9 mouse cellular contexts compared by ENCODE assay signal in the genomic region with DNA sequence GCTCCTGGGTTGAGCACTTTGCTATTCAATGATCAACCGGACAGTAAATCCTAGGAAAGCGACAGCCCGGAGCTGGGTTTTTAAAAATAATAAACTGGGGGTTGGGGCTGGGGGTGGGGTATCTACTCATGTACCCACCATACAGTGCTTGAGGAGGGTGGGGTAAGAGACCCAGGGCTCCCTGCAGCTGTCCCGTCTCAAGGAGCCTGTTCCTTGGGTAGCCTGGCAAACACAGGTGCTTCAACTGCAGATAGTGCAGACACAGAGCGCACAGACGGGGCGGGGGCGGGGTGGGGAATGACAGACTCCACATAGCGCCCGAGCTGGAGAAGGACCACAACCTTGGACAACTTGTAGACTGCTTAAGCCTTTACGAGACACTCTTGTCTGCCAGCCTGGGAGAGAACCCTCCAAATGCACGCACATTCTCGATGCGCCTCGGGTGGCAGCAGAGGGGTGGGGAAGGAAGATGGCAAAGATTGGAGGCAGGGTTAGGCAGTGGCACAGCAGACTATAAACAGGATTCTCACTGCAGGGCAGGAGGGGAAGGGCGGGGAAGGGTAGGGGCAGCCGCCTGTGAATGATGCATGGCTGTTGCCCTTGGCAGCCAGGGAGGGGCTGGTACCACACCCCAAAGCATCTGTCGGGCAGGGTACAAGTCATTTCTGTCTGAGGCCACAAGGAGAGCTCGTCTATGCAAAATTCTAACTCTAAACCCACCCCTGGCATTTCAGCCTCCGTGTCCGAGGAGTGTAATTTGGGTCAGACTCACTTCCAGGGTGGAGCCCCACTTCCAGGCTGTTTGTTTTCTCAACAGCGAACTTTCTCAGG. TPM values are rescaled to one million over a fixed set of nuclear protein-coding genes. Genes with fewer than 3 reads are reported as not detected.
DNase-seq lines count a peak whose midpoint lies in the region; ATAC-seq and TF ChIP-seq lines count a peak whose summit lies in the region.
"Had no signal": no experiment of that assay in that cellular context is flagged by ENCODE, and none has a peak within 500 bp of the region (broad histone marks: within the 10 kb centered on the region; RNA-seq: fewer than 3 reads in every experiment).

No protein-coding gene starts in this region.

- H3K27me3 ChIP-seq in forebrain, embryonic 11.5 days (ENCODE audit: control insufficient read depth, insufficient read depth, low read length): no peaks in the 10 kb centered on the region
- no peaks in the 10 kb centered on the region for H3K27me3 ChIP-seq in forebrain, embryonic 16.5 days (replicated peaks; ENCODE audit: control insufficient read depth, insufficient read depth, low read length)
- H3K27me3 ChIP-seq in hindbrain, embryonic 15.5 days: no peaks in the 10 kb centered on the region
- no peaks in the 10 kb centered on the region for H3K27me3 ChIP-seq in lung, embryonic 14.5 days (ENCODE audit: insufficient read depth, low read length)
- H3K27me3 ChIP-seq in spleen, adult 2 months (ENCODE audit: control insufficient read depth, insufficient read depth, low read length): no peaks in the 10 kb centered on the region
- H3K27me3 ChIP-seq: CH12.LX had no signal

- no peak overlapping the region for H3K4me2 ChIP-seq in forebrain, embryonic 11.5 days (ENCODE audit: low read depth, low read length, severe bottlenecking)
- H3K4me2 ChIP-seq in forebrain, embryonic 16.5 days (ENCODE audit: low read length): no peak overlapping the region
- no peak overlapping the region for H3K4me2 ChIP-seq in hindbrain, embryonic 15.5 days
- 0 out of 2 replicates have a peak overlapping the region, but pooled peaks have one; percentile 1 for H3K4me2 ChIP-seq in lung, embryonic 14.5 days

- H3K36me3 ChIP-seq in forebrain, embryonic 11.5 days (ENCODE audit: control insufficient read depth, insufficient read depth, low read length): no peaks in the 10 kb centered on the region
- no peaks in the 10 kb centered on the region for H3K36me3 ChIP-seq in forebrain, embryonic 16.5 days (ENCODE audit: control insufficient read depth, insufficient read depth)
- no peaks in the 10 kb centered on the region for H3K36me3 ChIP-seq in hindbrain, embryonic 15.5 days
- H3K36me3 ChIP-seq in lung, embryonic 14.5 days (ENCODE audit: insufficient read depth): peaks cover 19% of the 10 kb centered on the region; the same call in 1 of the 2 replicates
- H3K36me3 ChIP-seq in spleen, adult 2 months (ENCODE audit: control insufficient read depth, insufficient read depth, low read length): peaks cover 12% of the 10 kb centered on the region

- H3K9me3 ChIP-seq in forebrain, embryonic 11.5 days (ENCODE audit: control insufficient read depth, low read length): no peaks in the 10 kb centered on the region
- H3K9me3 ChIP-seq in forebrain, embryonic 16.5 days (ENCODE audit: control insufficient read depth, low read length): no peaks in the 10 kb centered on the region
- no peaks in the 10 kb centered on the region for H3K9me3 ChIP-seq in hindbrain, embryonic 15.5 days
- no peaks in the 10 kb centered on the region for H3K9me3 ChIP-seq in lung, embryonic 14.5 days (ENCODE audit: low read depth, low read length)

- H3K9ac ChIP-seq in forebrain, embryonic 11.5 days (ENCODE audit: low read length): no peak overlapping the region
- H3K9ac ChIP-seq in forebrain, embryonic 16.5 days (replicated peaks; ENCODE audit: low read depth, low read length): no peak overlapping the region
- no peak overlapping the region for H3K9ac ChIP-seq in hindbrain, embryonic 15.5 days
- H3K9ac ChIP-seq in lung, embryonic 14.5 days: no peak overlapping the region

- H3K27ac ChIP-seq in forebrain, embryonic 11.5 days (ENCODE audit: low read depth, low read length): no peak overlapping the region
- no peak overlapping the region for H3K27ac ChIP-seq in forebrain, embryonic 16.5 days (ENCODE audit: low read length)
- no peak overlapping the region for H3K27ac ChIP-seq in hindbrain, embryonic 15.5 days (replicated peaks)
- peak overlapping the region; percentile 49; the same call in 1 of the 2 replicates for H3K27ac ChIP-seq in lung, embryonic 14.5 days (ENCODE audit: low read depth)
- H3K27ac ChIP-seq in spleen, adult 2 months (ENCODE audit: insufficient read depth, low read length): peak overlapping the region; percentile 89

- TF ChIP-seq POLR2A in spleen, adult 2 months (IDR thresholded peaks at IDR 0.05; ENCODE audit: low read depth, low read length): 0 out of 2 replicates have a peak, but pooled peaks have one; percentile 5

- H3K4me3 ChIP-seq in forebrain, embryonic 11.5 days (ENCODE audit: low read depth, low read length): no peak overlapping the region
- H3K4me3 ChIP-seq in forebrain, embryonic 16.5 days (replicated peaks; ENCODE audit: low read length): no peak overlapping the region
- no peak overlapping the region for H3K4me3 ChIP-seq in hindbrain, embryonic 15.5 days
- H3K4me3 ChIP-seq in lung, embryonic 14.5 days (ENCODE audit: low read depth, low read length): no peak overlapping the region
- H3K4me3 ChIP-seq in spleen, adult 2 months (ENCODE audit: extremely low read depth, insufficient read depth, insufficient read length): no peak overlapping the region

- no peak for DNase-seq in forebrain, embryonic 11.5 days (ENCODE audit: low spot score)
- DNase-seq in lung, embryonic 14.5 days: no peak
- DNase-seq in spleen, adult 2 months (ENCODE audit: low read depth in 1 of 2, low spot score in 2 of 2): peak; percentile 70 to 78
- DNase-seq in right cerebral cortex, postnatal 25 days: no peak
- no peak for DNase-seq in adrenal gland, adult 18-20 months (ENCODE audit: low spot score in 2 of 2)

- 80% methylated on average over 22 of the region's 22 CpGs for WGBS in forebrain, embryonic 11.5 days
- WGBS in forebrain, embryonic 16.5 days: 69% methylated on average over 22 of the region's 22 CpGs
- 56% methylated on average over 22 of the region's 22 CpGs for WGBS in hindbrain, embryonic 15.5 days
- 30% methylated on average over 22 of the region's 22 CpGs for WGBS in lung, embryonic 14.5 days
- WGBS in spleen, adult 2 months: 43% methylated on average over 22 of the region's 22 CpGs

- peak; percentile 28 for TF ChIP-seq CTCF in lung, embryonic 14.5 days (IDR thresholded peaks at IDR 0.05; ENCODE audit: low read depth)
- TF ChIP-seq CTCF in spleen, adult 2 months (IDR thresholded peaks at IDR 0.05; ENCODE audit: extremely low read depth, insufficient read depth, insufficient read length, insufficient replicate concordance): peak; percentile 10; the same call in 1 of the 2 replicates

- 0 out of 2 replicates have a peak, but pooled peaks have one; percentile 22 for ATAC-seq in forebrain, embryonic 11.5 days (replicated peaks; ENCODE audit: low FRiP score)
- ATAC-seq in forebrain, embryonic 16.5 days: no peak
- peak; percentile 95 for ATAC-seq in CD4-positive, CD25-positive, alpha-beta regulatory T cell, adult 4 months
- ATAC-seq in hindbrain, embryonic 15.5 days (ENCODE audit: low FRiP score, low read depth): peak; percentile 15; the same call in 1 of the 2 replicates
- ATAC-seq in lung, embryonic 14.5 days (ENCODE audit: insufficient read depth): peak; percentile 59

- H3K4me1 ChIP-seq in forebrain, embryonic 11.5 days (replicated peaks; ENCODE audit: control insufficient read depth, insufficient read depth, low read length): peaks cover 8% of the 10 kb centered on the region; the same call in 1 of the 2 replicates
- peaks cover 15% of the 10 kb centered on the region for H3K4me1 ChIP-seq in forebrain, embryonic 16.5 days (replicated peaks; ENCODE audit: control insufficient read depth, insufficient read depth, low read length)
- H3K4me1 ChIP-seq in hindbrain, embryonic 15.5 days (replicated peaks): peaks cover 44% of the 10 kb centered on the region
- H3K4me1 ChIP-seq in lung, embryonic 14.5 days (ENCODE audit: insufficient read depth): peaks cover 23% of the 10 kb centered on the region
- peaks cover 52% of the 10 kb centered on the region for H3K4me1 ChIP-seq in spleen, adult 2 months (ENCODE audit: control insufficient read depth, insufficient read depth, insufficient read length)

RNA-seq across cellular contexts. Expression of a gene that starts 55.0 kb away (rescaled TPM):
- 43.1 and 45.6 TPM in 2 replicates for polyA plus RNA-seq in forebrain, embryonic 11.5 days (2014; fragmentation: Nextera tagmentation; extraction: Ambion mirVana)
- polyA plus RNA-seq in forebrain, embryonic 16.5 days (2015; fragmentation: Nextera tagmentation; extraction: Ambion mirVana): 35.2 and 35.6 TPM in 2 replicates
- 10 to 100 TPM in 1 of 2 experiments, 1 to 10 TPM in 1; 9.1 to 13.6 TPM for polyA plus RNA-seq in CD4-positive, CD25-positive, alpha-beta regulatory T cell, adult 4 months (2017; shearing (Covaris generic))
- 41.8 and 42.5 TPM in 2 replicates for polyA plus RNA-seq in hindbrain, embryonic 15.5 days (2015; fragmentation: Nextera tagmentation; extraction: Ambion mirVana)
- polyA plus RNA-seq in lung, embryonic 14.5 days (2014; fragmentation: Nextera tagmentation; extraction: Ambion mirVana): 46.9 and 47.0 TPM in 2 replicates
- 66.8 and 181 TPM in 2 replicates for polyA plus RNA-seq in spleen, adult 2 months (2012; rRNA removed)
- 100 to 1,000 TPM; 154 to 231 TPM for total RNA-seq in adrenal gland, adult 18-20 months (2021)

RNA-seq across cellular contexts. Expression of a gene that starts 56.3 kb away (rescaled TPM):
- polyA plus RNA-seq in forebrain, embryonic 11.5 days (2014; fragmentation: Nextera tagmentation; extraction: Ambion mirVana): 5.5 and 7.6 TPM in 2 replicates
- polyA plus RNA-seq in forebrain, embryonic 16.5 days (2015; fragmentation: Nextera tagmentation; extraction: Ambion mirVana): 4.1 and 5.3 TPM in 2 replicates
- polyA plus RNA-seq in CD4-positive, CD25-positive, alpha-beta regulatory T cell, adult 4 months (2017; shearing (Covaris generic)): 1 to 10 TPM; 5.4 to 5.5 TPM
- polyA plus RNA-seq in hindbrain, embryonic 15.5 days (2015; fragmentation: Nextera tagmentation; extraction: Ambion mirVana): 5.1 TPM in 2 replicates
- polyA plus RNA-seq in lung, embryonic 14.5 days (2014; fragmentation: Nextera tagmentation; extraction: Ambion mirVana): 19.8 and 21.0 TPM in 2 replicates
- polyA plus RNA-seq in spleen, adult 2 months (2012; rRNA removed): 20.4 and 26.2 TPM in 2 replicates
- total RNA-seq in adrenal gland, adult 18-20 months (2021): 10 to 100 TPM; 39.2 to 44.8 TPM

Comparison
In these comparisons a context has a peak if more than half of its experiments do, and no peak if none do; other contexts are left out.
1. DNase-seq: peak in spleen, adult 2 months (2 of 2); none in forebrain, embryonic 11.5 days (single experiment), lung, embryonic 14.5 days (single experiment), right cerebral cortex, postnatal 25 days (single experiment) and adrenal gland, adult 18-20 months (0 of 2).
2. H3K27ac ChIP-seq: peak in lung, embryonic 14.5 days (single experiment) and spleen, adult 2 months (single experiment); none in forebrain, embryonic 11.5 days (single experiment), forebrain, embryonic 16.5 days (single experiment) and hindbrain, embryonic 15.5 days (single experiment).